Mouse (Mus musculus): ENCODE results near the gene Tfap2d. TPM values are rescaled to one million over a fixed set of nuclear protein-coding genes. Genes with fewer than 3 reads are reported as not detected.

Tfap2d gene
- not detected in 2 replicates for polyA plus RNA-seq (2014; fragmentation: Nextera tagmentation; extraction: Ambion mirVana)

DNA sequence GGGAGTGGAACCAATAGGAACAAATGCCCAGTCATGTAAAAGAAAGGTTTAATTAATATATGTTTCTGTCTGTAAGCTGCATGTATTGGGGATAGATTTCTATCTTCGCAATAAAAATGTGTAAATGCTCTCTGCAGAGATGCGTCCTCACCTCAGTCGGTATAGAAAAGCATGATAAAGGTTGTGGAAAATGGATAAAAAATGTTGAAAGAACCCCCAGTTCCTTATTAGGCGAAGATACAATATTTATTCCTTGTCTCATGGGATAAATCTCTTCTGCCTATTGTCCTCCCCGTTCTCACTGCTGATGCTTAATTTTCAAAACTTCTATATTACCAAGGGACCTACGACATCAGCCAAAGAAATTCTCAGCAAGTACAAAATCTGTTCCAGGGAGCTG lies at the start of gene Tfap2d:
Gene Tfap2d (plus strand): TSS at position 392 of the 400 bp plus-strand sequence.
- H3K36me3 ChIP-seq (ENCODE audit: control insufficient read depth, insufficient read depth, low read length), result no peaks in the 10 kb centered on the region
- DNase-seq (ENCODE audit: low spot score) (no peak), ATAC-seq (ENCODE audit: insufficient number of reproducible peaks, low FRiP score, low TSS enrichment, low read depth) (no peak)
- no peak within 1 kb of the TSS for H3K27ac ChIP-seq (replicated peaks; ENCODE audit: low read depth, low read length)
- peaks cover 84% of the 10 kb centered on the region for H3K27me3 ChIP-seq (ENCODE audit: control insufficient read depth, insufficient read depth, low read length)
- H3K4me3 ChIP-seq (ENCODE audit: low read depth, low read length), result no peak within 1 kb of the TSS
- no peak within 1 kb of the TSS for H3K4me2 ChIP-seq (ENCODE audit: low read depth, severe bottlenecking)
- no peaks in the 10 kb centered on the region for H3K4me1 ChIP-seq (ENCODE audit: control insufficient read depth, insufficient read depth, low read length)
- 2% methylated on average over 6 of the region's 6 CpGs for WGBS
- no peak within 1 kb of the TSS for H3K9ac ChIP-seq (ENCODE audit: low read length)
- H3K9me3 ChIP-seq (ENCODE audit: control insufficient read depth, low read length), result no peaks in the 10 kb centered on the region

DNA sequence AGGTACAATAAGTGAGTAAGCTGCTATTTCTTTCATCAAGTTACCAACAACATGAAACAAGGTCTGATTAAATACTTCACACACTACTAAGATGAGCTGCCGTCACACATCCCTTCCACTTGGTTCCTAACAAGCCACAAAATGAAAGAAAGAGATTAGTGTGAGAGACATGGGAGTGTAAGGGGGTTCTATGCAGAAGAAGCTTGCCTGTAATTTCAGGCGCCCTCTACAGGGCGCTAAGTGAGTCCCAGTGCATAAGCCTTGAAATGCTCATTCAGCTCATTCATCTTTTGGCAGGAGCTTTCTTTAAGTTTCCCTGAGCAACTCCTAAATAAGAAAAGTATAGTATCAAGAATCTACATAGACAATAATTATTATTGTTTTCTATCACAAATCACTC lies 46.5 kb upstream of the Tfap2d start:
- H3K4me1 ChIP-seq (ENCODE audit: control insufficient read depth, insufficient read depth, low read length), result no peaks in the 10 kb centered on the region
- no peak overlapping the region for H3K9ac ChIP-seq (ENCODE audit: low read length)
- WGBS, result 19% methylated on average over 3 of the region's 3 CpGs
- H3K9me3 ChIP-seq (ENCODE audit: control insufficient read depth, low read length), result no peaks in the 10 kb centered on the region
- no peak for ATAC-seq (ENCODE audit: insufficient number of reproducible peaks, low FRiP score, low TSS enrichment, low read depth)
- no peak overlapping the region for H3K4me3 ChIP-seq (ENCODE audit: low read depth, low read length)
- H3K27ac ChIP-seq (replicated peaks; ENCODE audit: low read depth, low read length), result no peak overlapping the region
- no peaks in the 10 kb centered on the region for H3K27me3 ChIP-seq (ENCODE audit: control insufficient read depth, insufficient read depth, low read length)
- no peak for DNase-seq (ENCODE audit: low spot score)
- no peak overlapping the region for H3K4me2 ChIP-seq (ENCODE audit: low read depth, severe bottlenecking)
- no peaks in the 10 kb centered on the region for H3K36me3 ChIP-seq (ENCODE audit: control insufficient read depth, insufficient read depth, low read length)

DNA sequence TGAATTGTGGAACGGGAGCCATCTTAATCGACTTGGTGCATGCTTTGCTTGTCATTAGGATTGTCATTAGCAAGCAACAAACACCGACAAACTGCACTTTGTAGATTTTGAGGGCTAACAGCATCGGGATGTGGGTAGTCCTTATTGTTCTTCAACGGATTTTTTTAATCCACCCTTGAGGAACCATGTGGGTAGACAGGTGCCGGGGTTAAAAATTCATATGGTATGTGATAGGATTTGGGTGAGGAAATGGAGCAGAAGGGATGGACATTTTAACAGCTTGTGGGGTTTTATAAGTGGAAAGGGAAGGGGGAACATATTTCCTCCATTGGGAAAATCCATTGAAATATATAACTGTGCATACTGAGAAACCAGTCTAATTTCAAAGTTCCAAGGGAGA lies 46.0 kb upstream of the Tfap2d start:
- WGBS, result 79% methylated on average over 6 of the region's 6 CpGs
- Histone ChIP-seq H3K9me3 (ENCODE audit: control insufficient read depth, low read length) (no peaks in the 10 kb centered on the region), H3K4me2 (ENCODE audit: low read depth, severe bottlenecking) (no peak overlapping the region), H3K4me1 (ENCODE audit: control insufficient read depth, insufficient read depth, low read length) (no peaks in the 10 kb centered on the region), H3K36me3 (ENCODE audit: control insufficient read depth, insufficient read depth, low read length) (no peaks in the 10 kb centered on the region), H3K9ac (ENCODE audit: low read length) (no peak overlapping the region), H3K27ac (replicated peaks; ENCODE audit: low read depth, low read length) (no peak overlapping the region), H3K27me3 (ENCODE audit: control insufficient read depth, insufficient read depth, low read length) (no peaks in the 10 kb centered on the region), H3K4me3 (ENCODE audit: low read depth, low read length) (no peak overlapping the region)
- ATAC-seq (ENCODE audit: insufficient number of reproducible peaks, low FRiP score, low TSS enrichment, low read depth), result no peak
- no peak for DNase-seq (ENCODE audit: low spot score)

DNA sequence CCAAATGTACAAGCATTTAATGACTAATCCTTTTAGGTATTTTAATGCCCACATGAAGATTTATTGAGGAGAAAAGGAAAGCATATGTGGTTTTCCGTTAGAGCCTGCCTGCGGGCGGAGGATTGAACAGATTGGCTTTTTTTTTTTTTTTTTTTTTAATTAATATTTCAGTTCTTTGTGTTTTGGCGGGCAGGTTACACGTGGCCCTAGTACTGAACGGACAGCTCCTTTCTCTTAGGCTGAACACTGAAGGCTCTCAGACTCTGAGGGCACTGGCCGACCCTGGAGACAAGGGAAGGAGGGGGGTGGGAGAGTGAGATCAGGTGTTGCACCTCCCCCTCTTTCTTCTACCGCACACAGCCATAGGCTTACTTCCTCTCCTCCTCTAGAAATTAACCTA lies 14.7 kb upstream of the Tfap2d start:
- no peak overlapping the region for H3K9ac ChIP-seq (ENCODE audit: low read length)
- WGBS, result 9% methylated on average over 8 of the region's 8 CpGs
- no peaks in the 10 kb centered on the region for H3K9me3 ChIP-seq (ENCODE audit: control insufficient read depth, low read length)
- H3K36me3 ChIP-seq (ENCODE audit: control insufficient read depth, insufficient read depth, low read length), result no peaks in the 10 kb centered on the region
- H3K4me3 ChIP-seq (ENCODE audit: low read depth, low read length), result no peak overlapping the region
- no peak for ATAC-seq (ENCODE audit: insufficient number of reproducible peaks, low FRiP score, low TSS enrichment, low read depth)
- DNase-seq (ENCODE audit: low spot score), result peak; percentile 69
- no peaks in the 10 kb centered on the region for H3K4me1 ChIP-seq (ENCODE audit: control insufficient read depth, insufficient read depth, low read length)
- no peak overlapping the region for H3K27ac ChIP-seq (replicated peaks; ENCODE audit: low read depth, low read length)
- no peaks in the 10 kb centered on the region for H3K27me3 ChIP-seq (ENCODE audit: control insufficient read depth, insufficient read depth, low read length)
- H3K4me2 ChIP-seq (ENCODE audit: low read depth, severe bottlenecking), result no peak overlapping the region

DNA sequence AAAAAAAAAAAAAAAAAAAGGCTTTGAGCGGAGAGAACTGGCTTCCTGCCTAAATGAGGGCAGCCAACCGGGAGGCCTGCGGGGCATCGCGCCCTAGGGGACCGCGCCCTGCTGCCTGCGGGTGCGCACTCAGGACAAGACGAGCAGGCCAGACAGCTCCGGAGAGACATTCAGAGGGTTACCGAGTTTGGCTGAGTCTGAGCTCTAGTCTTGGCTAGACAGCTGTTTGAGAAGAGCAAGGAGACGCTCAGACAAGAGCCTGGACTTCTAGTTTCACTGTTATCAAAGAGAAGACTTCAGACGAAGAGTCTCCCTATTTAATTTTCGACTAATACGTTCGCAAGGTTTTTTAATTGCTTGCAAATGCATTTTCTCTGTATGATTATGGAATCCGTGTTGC lies 5.9 kb upstream of the Tfap2d start:
- WGBS, result 1% methylated on average over 18 of the region's 18 CpGs
- Histone ChIP-seq H3K4me1 (ENCODE audit: control insufficient read depth, insufficient read depth, low read length) (no peaks in the 10 kb centered on the region), H3K27ac (replicated peaks; ENCODE audit: low read depth, low read length) (no peak overlapping the region), H3K36me3 (ENCODE audit: control insufficient read depth, insufficient read depth, low read length) (no peaks in the 10 kb centered on the region), H3K4me2 (ENCODE audit: low read depth, severe bottlenecking) (no peak overlapping the region), H3K27me3 (ENCODE audit: control insufficient read depth, insufficient read depth, low read length) (peaks cover 50% of the 10 kb centered on the region), H3K9ac (ENCODE audit: low read length) (no peak overlapping the region), H3K4me3 (ENCODE audit: low read depth, low read length) (no peak overlapping the region), H3K9me3 (ENCODE audit: control insufficient read depth, low read length) (no peaks in the 10 kb centered on the region)
- no peak for ATAC-seq (ENCODE audit: insufficient number of reproducible peaks, low FRiP score, low TSS enrichment, low read depth)
- DNase-seq (ENCODE audit: low spot score), result no peak

DNA sequence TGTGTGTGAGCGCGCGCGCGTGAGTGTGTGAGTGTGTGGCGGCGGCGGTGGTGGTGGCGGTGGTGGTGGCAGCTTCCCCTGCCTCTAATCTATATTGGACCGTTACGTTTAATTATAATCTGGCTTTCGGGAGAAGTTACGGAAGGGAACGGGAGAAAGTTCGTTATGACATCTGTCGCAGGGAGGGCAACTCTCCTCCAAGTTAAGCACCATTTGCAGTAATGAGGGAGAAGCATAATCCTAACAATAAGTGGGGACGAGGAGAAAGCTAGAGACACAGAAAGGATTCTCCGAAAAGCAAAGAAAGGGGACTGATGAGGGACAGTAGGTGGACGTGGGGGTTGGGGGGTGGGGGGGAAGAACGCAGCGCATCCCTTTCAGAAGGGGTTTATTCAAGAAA lies 494 bp downstream of the Tfap2d start:
- no peaks in the 10 kb centered on the region for H3K36me3 ChIP-seq (ENCODE audit: control insufficient read depth, insufficient read depth, low read length)
- under 1% methylated on average over 21 of the region's 21 CpGs for WGBS

DNA sequence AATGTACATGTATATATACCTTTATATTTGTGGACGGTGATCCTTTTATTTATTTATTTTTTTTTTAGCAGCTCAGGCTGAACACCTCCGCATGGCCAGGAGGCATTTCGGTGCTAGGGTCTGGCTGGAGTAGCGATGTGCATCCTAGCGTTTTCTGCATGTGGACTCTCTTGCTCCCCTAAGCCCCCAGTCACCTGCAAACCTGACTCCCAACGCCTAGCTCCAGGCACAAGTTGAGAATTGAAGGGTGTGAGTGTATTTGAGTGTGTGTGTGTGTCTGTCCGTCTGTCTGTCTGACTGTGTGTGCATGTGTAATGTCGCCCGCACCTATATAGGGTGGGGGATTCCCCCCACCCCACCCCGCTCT lies 937 bp downstream of the Tfap2d start:
- H3K27me3 ChIP-seq (ENCODE audit: control insufficient read depth, insufficient read depth, low read length), result peaks cover 87% of the 10 kb centered on the region
- no peaks in the 10 kb centered on the region for H3K4me1 ChIP-seq (ENCODE audit: control insufficient read depth, insufficient read depth, low read length)
- no peak overlapping the region for H3K4me2 ChIP-seq (ENCODE audit: low read depth, severe bottlenecking)
- no peaks in the 10 kb centered on the region for H3K9me3 ChIP-seq (ENCODE audit: control insufficient read depth, low read length)
- H3K27ac ChIP-seq (replicated peaks; ENCODE audit: low read depth, low read length), result no peak overlapping the region
- under 1% methylated on average over 10 of the region's 10 CpGs for WGBS
- H3K9ac ChIP-seq (ENCODE audit: low read length), result no peak overlapping the region
- DNase-seq (ENCODE audit: low spot score) (no peak), ATAC-seq (ENCODE audit: insufficient number of reproducible peaks, low FRiP score, low TSS enrichment, low read depth) (no peak)
- H3K36me3 ChIP-seq (ENCODE audit: control insufficient read depth, insufficient read depth, low read length), result no peaks in the 10 kb centered on the region
- no peak overlapping the region for H3K4me3 ChIP-seq (ENCODE audit: low read depth, low read length)

More for the DNA sequence above, 494 bp downstream of the Tfap2d start:
- H3K27ac ChIP-seq (replicated peaks; ENCODE audit: low read depth, low read length), result no peak overlapping the region
- H3K4me3 ChIP-seq (ENCODE audit: low read depth, low read length), result no peak overlapping the region
- DNase-seq (ENCODE audit: low spot score), result no peak
- H3K9ac ChIP-seq (ENCODE audit: low read length), result no peak overlapping the region
- peaks cover 86% of the 10 kb centered on the region for H3K27me3 ChIP-seq (ENCODE audit: control insufficient read depth, insufficient read depth, low read length)
- H3K4me2 ChIP-seq (ENCODE audit: low read depth, severe bottlenecking), result no peak overlapping the region
- H3K9me3 ChIP-seq (ENCODE audit: control insufficient read depth, low read length), result no peaks in the 10 kb centered on the region
- H3K4me1 ChIP-seq (ENCODE audit: control insufficient read depth, insufficient read depth, low read length), result no peaks in the 10 kb centered on the region
- ATAC-seq (ENCODE audit: insufficient number of reproducible peaks, low FRiP score, low TSS enrichment, low read depth), result no peak

DNA sequence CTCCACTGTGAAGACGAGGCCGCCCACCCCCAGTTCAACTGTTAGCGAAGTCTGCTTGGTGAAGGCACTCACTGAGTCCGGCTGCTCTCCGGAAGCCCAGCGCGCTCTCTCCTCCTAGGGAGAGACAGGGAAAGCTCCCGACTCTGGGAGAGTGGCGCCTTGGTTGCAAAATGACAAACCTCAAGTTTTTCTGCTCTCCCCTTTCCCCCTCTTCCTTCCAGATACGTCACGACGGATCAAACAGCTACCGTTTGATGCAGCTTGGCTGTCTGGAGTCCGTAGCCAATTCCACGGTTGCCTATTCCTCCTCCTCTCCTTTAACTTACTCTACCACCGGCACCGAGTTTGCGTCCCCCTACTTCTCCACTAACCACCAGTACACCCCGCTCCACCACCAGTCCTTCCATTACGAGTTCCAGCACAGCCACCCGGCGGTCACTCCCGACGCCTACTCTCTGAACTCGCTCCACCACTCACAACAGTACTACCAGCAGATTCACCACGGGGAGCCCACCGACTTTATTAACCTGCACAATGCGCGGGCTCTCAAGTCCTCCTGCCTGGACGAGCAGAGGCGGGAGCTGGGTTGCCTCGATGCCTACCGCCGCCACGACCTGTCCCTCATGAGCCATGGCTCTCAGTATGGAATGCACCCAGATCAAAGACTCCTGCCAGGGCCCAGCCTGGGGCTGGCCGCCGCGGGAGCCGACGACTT lies 1.5 kb downstream of the Tfap2d start:
- DNase-seq (ENCODE audit: low spot score), result peak; percentile 51
- Histone ChIP-seq H3K9me3 (ENCODE audit: control insufficient read depth, low read length) (no peaks in the 10 kb centered on the region), H3K36me3 (ENCODE audit: control insufficient read depth, insufficient read depth, low read length) (no peaks in the 10 kb centered on the region), H3K27ac (replicated peaks; ENCODE audit: low read depth, low read length) (no peak overlapping the region), H3K4me3 (ENCODE audit: low read depth, low read length) (no peak overlapping the region), H3K4me2 (ENCODE audit: low read depth, severe bottlenecking) (no peak overlapping the region), H3K4me1 (ENCODE audit: control insufficient read depth, insufficient read depth, low read length) (no peaks in the 10 kb centered on the region), H3K9ac (ENCODE audit: low read length) (no peak overlapping the region), H3K27me3 (ENCODE audit: control insufficient read depth, insufficient read depth, low read length) (peaks cover 92% of the 10 kb centered on the region)
- no peak for ATAC-seq (ENCODE audit: insufficient number of reproducible peaks, low FRiP score, low TSS enrichment, low read depth)
- under 1% methylated on average over 40 of the region's 40 CpGs for WGBS

DNA sequence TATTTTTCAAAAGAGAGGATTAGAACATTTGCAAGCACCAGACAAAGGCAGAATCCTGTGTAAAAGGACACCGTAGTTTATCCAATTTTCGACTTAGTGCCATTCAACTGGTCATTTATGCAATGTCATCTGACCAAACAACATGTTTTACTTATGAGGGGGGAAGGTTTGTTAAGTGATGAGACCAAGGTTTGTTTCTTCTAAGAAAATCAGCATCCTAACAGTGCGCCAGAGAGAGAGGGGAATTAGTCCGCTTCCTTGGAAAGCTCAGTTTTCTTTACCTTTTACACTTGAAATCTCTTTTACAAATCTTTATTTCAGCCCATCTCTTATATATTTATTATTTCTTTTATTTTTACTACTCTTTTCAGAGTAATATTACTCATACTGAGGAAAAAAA lies 3.6 kb downstream of the Tfap2d start:
- H3K9me3 ChIP-seq (ENCODE audit: control insufficient read depth, low read length), result no peaks in the 10 kb centered on the region
- H3K36me3 ChIP-seq (ENCODE audit: control insufficient read depth, insufficient read depth, low read length), result no peaks in the 10 kb centered on the region
- H3K27me3 ChIP-seq (ENCODE audit: control insufficient read depth, insufficient read depth, low read length), result peaks cover 90% of the 10 kb centered on the region
- no peak overlapping the region for H3K27ac ChIP-seq (replicated peaks; ENCODE audit: low read depth, low read length)
- no peak overlapping the region for H3K4me3 ChIP-seq (ENCODE audit: low read depth, low read length)
- H3K4me2 ChIP-seq (ENCODE audit: low read depth, severe bottlenecking), result no peak overlapping the region
- no peaks in the 10 kb centered on the region for H3K4me1 ChIP-seq (ENCODE audit: control insufficient read depth, insufficient read depth, low read length)
- no peak for ATAC-seq (ENCODE audit: insufficient number of reproducible peaks, low FRiP score, low TSS enrichment, low read depth)
- 5% methylated on average over 4 of the region's 4 CpGs for WGBS
- no peak overlapping the region for H3K9ac ChIP-seq (ENCODE audit: low read length)
- DNase-seq (ENCODE audit: low spot score), result no peak
